Mouse (Mus musculus) kidney, adult 2 months (tissue): ENCODE measurements around the gene Cdkn1b.

ENCODE experiments used
- CTCF ChIP-seq: fragments of 200-500 bp; conservative IDR thresholded peaks from 2 replicates; pipeline ENCODE4 v1.5.1; 2011; ENCODE audit warnings: low read depth, mild to moderate bottlenecking, control low read depth, low read length, moderate library complexity, mixed read lengths; ENCODE audit not compliant: insufficient read depth, insufficient read length
- POLR2A ChIP-seq: fragments of 200-500 bp; IDR thresholded peaks from one replicate; pipeline ENCODE4 v1.6.1; 2011; ENCODE audit warnings: low read depth, low read length, control low read depth

GRCm38 (mm10) chr6:134930383-134930782, 10.2 kb downstream of the Cdkn1b start:
- TF ChIP-seq POLR2A (no peak), CTCF (no peak)
